In genomic region chr15:67545745-67546144, GRCm38 (mm10) we compare ENCODE assay signal across 24 mouse cellular contexts.
"Had no signal": no experiment of that assay in that cellular context is flagged by ENCODE, and none has a peak within 500 bp of the region (broad histone marks: within the 10 kb centered on the region; RNA-seq: fewer than 3 reads in every experiment).

No protein-coding gene starts in this region.

- H3K4me2 ChIP-seq: heart, embryonic 12.5 days; hindbrain, embryonic 12.5 days; hindbrain, embryonic 14.5 days; intestine, embryonic 15.5 days; limb, embryonic 13.5 days; limb, embryonic 15.5 days; liver, embryonic 12.5 days had no signal

- H3K36me3 ChIP-seq: heart, embryonic 10.5 days; heart, embryonic 12.5 days; hindbrain, embryonic 10.5 days; hindbrain, embryonic 12.5 days; intestine, embryonic 15.5 days; limb, embryonic 13.5 days; limb, embryonic 15.5 days; liver, embryonic 12.5 days had no signal

- H3K9ac ChIP-seq: heart, embryonic 12.5 days; hindbrain, embryonic 12.5 days; hindbrain, embryonic 14.5 days; intestine, embryonic 15.5 days; limb, embryonic 13.5 days; limb, embryonic 15.5 days; liver, embryonic 12.5 days had no signal

- ATAC-seq: hindbrain, embryonic 16.5 days; intestine, embryonic 15.5 days; intestine, postnatal 0 days; liver, embryonic 12.5 days had no signal

- H3K27ac ChIP-seq: gastrocnemius, adult 2 months; heart, embryonic 10.5 days; hindbrain, embryonic 10.5 days; hindbrain, embryonic 12.5 days; hindbrain, embryonic 14.5 days; intestine, embryonic 15.5 days; layer of hippocampus, adult 2 months; limb, embryonic 13.5 days; limb, embryonic 15.5 days; liver, embryonic 12.5 days had no signal

- H3K27me3 ChIP-seq: heart, embryonic 12.5 days; hindbrain, embryonic 12.5 days; intestine, embryonic 15.5 days; limb, embryonic 13.5 days; limb, embryonic 15.5 days; liver, embryonic 12.5 days had no signal

- H3K4me3 ChIP-seq: gastrocnemius, adult 2 months; heart, embryonic 10.5 days; heart, embryonic 12.5 days; hindbrain, embryonic 10.5 days; hindbrain, embryonic 12.5 days; intestine, embryonic 15.5 days; layer of hippocampus, adult 2 months; limb, embryonic 13.5 days; limb, embryonic 15.5 days; liver, embryonic 12.5 days had no signal

- DNase-seq: gastrocnemius, adult 2 months; gastrocnemius, postnatal 10 days; gastrocnemius, postnatal 25 days; heart, adult 18-20 months; heart, postnatal 10 days; heart, postnatal 4 days; kidney, adult 18-20 months; kidney, adult 8-10 months; kidney, postnatal 10 days; kidney, postnatal 25 days; kidney, postnatal 4 days; left cerebral cortex, postnatal 4 days had no signal

- H3K9me3 ChIP-seq: heart, embryonic 10.5 days; heart, embryonic 12.5 days; hindbrain, embryonic 10.5 days; hindbrain, embryonic 12.5 days; intestine, embryonic 15.5 days; limb, embryonic 13.5 days; limb, embryonic 15.5 days; liver, embryonic 12.5 days had no signal

- H3K4me1 ChIP-seq: heart, embryonic 10.5 days; heart, embryonic 12.5 days; hindbrain, embryonic 10.5 days; hindbrain, embryonic 12.5 days; intestine, embryonic 15.5 days; limb, embryonic 13.5 days; limb, embryonic 15.5 days; liver, embryonic 12.5 days had no signal
